ENCODE assay signal across 9 mouse cellular contexts in genomic region chr17:28648607-28649370, GRCm38 (mm10). TPM values are rescaled to one million over a fixed set of nuclear protein-coding genes. Genes with fewer than 3 reads are reported as not detected.
A peak's percentile ranks its signal among the peaks of the same experiment; 100 is the strongest.
DNase-seq lines count a peak whose midpoint lies in the region; ATAC-seq and TF ChIP-seq lines count a peak whose summit lies in the region.
"Had no signal": no experiment of that assay in that cellular context is flagged by ENCODE, and none has a peak within 500 bp of the region (broad histone marks: within the 10 kb centered on the region; RNA-seq: fewer than 3 reads in every experiment).

No protein-coding gene starts in this region.

- dilution Hi-C loops in CH12.LX (cut with MboI; ENCODE audit: extremely low pct_ligation_motif_present, extremely low pct_unique_long_range_greater_than_20kb, low sequenced_read_pairs): no loop called here

- DNase-seq in hindbrain, embryonic 10.5 days (ENCODE audit: low spot score): peak; percentile 21
- peak; percentile 34 for DNase-seq in CH12.LX (ENCODE audit: extremely low read depth)
- peak; percentile 48 to 61 for DNase-seq in adrenal gland, postnatal 36 days
- peak; percentile 60 to 76 for DNase-seq in frontal cortex, postnatal 36 days (ENCODE audit: low spot score in 2 of 2)
- DNase-seq in left cerebral cortex, postnatal 36 days (ENCODE audit: low spot score in 2 of 2): peak; percentile 52 to 61
- peak; percentile 53 to 67 for DNase-seq in right cerebral cortex, postnatal 10 days (ENCODE audit: low spot score in 2 of 2)

- TF ChIP-seq RAD21 in CH12.LX (IDR thresholded peaks at IDR 0.05; ENCODE audit: low read depth, low read length): peak; percentile 83

- TF ChIP-seq CTCF in CH12.LX (conservative IDR thresholded peaks at IDR 0.05 in 1 of 2, IDR thresholded peaks at IDR 0.05 in 1 of 2; ENCODE audit: low read depth in 2 of 2, low read length in 2 of 2): peak; percentile 46 to 87; a peak in 3 of 4 replicates

- no peak for ATAC-seq in hindbrain, embryonic 12.5 days (ENCODE audit: low FRiP score)
- no peak for ATAC-seq in heart, embryonic 11.5 days (replicated peaks; ENCODE audit: insufficient number of reproducible peaks, low FRiP score, low TSS enrichment)

- no peak overlapping the region for H3K4me3 ChIP-seq in hindbrain, embryonic 10.5 days
- no peak overlapping the region for H3K4me3 ChIP-seq in hindbrain, embryonic 12.5 days
- H3K4me3 ChIP-seq in CH12.LX (replicated peaks in 1 of 3; ENCODE audit: low read depth in 2 of 3, low read length in 2 of 3, poor library complexity in 1 of 3): no peak overlapping the region
- H3K4me3 ChIP-seq in heart, embryonic 11.5 days (ENCODE audit: low read depth, low read length): no peak overlapping the region

- H3K4me1 ChIP-seq in hindbrain, embryonic 10.5 days (replicated peaks): no peaks in the 10 kb centered on the region
- no peaks in the 10 kb centered on the region for H3K4me1 ChIP-seq in hindbrain, embryonic 12.5 days
- H3K4me1 ChIP-seq in CH12.LX (ENCODE audit: control insufficient read depth in 1 of 2, insufficient read depth in 2 of 2): peaks cover 0 to 5% of the 10 kb centered on the region in 2 experiments; a peak in 3 of 4 replicates
- no peaks in the 10 kb centered on the region for H3K4me1 ChIP-seq in heart, embryonic 11.5 days (ENCODE audit: control insufficient read depth, insufficient read depth, low read length)

- no peak for TF ChIP-seq EP300 in CH12.LX (IDR thresholded peaks at IDR 0.05; ENCODE audit: low read length)

- 56% methylated on average over 6 of the region's 6 CpGs for WGBS in hindbrain, embryonic 10.5 days
- WGBS in hindbrain, embryonic 12.5 days: 51% methylated on average over 6 of the region's 6 CpGs
- WGBS in heart, embryonic 11.5 days (ENCODE audit: insufficient replicate concordance): 47% methylated on average over 6 of the region's 6 CpGs

- no peaks in the 10 kb centered on the region for H3K9me3 ChIP-seq in hindbrain, embryonic 10.5 days
- no peaks in the 10 kb centered on the region for H3K9me3 ChIP-seq in hindbrain, embryonic 12.5 days (replicated peaks)
- no peaks in the 10 kb centered on the region for H3K9me3 ChIP-seq in CH12.LX (replicated peaks; ENCODE audit: low read length)
- no peaks in the 10 kb centered on the region for H3K9me3 ChIP-seq in heart, embryonic 11.5 days (replicated peaks; ENCODE audit: control insufficient read depth, low read length)

- H3K79me2 ChIP-seq in CH12.LX (replicated peaks; ENCODE audit: control insufficient read depth, extremely low read depth, insufficient read depth, poor library complexity, severe bottlenecking): no peaks in the 10 kb centered on the region

- no peak overlapping the region for H3K4me2 ChIP-seq in hindbrain, embryonic 12.5 days (replicated peaks)
- H3K4me2 ChIP-seq in CH12.LX (ENCODE audit: insufficient read depth, low read depth, poor library complexity, severe bottlenecking): no peak overlapping the region
- no peak overlapping the region for H3K4me2 ChIP-seq in heart, embryonic 11.5 days

- no peaks in the 10 kb centered on the region for H3K27me3 ChIP-seq in hindbrain, embryonic 10.5 days (ENCODE audit: insufficient read depth, poor library complexity, severe bottlenecking)
- no peaks in the 10 kb centered on the region for H3K27me3 ChIP-seq in hindbrain, embryonic 12.5 days
- peaks cover 3% of the 10 kb centered on the region for H3K27me3 ChIP-seq in CH12.LX (replicated peaks)
- H3K27me3 ChIP-seq in heart, embryonic 11.5 days (ENCODE audit: control insufficient read depth, insufficient read depth, low read length): no peaks in the 10 kb centered on the region

- intact Hi-C loops in left cerebral cortex, postnatal 36 days (cut with DNase I): loop anchor here (2.0 kb wide), 1 partner anchor 56 kb away; no protein-coding TSS in a partner anchor

- TF ChIP-seq POLR2A in CH12.LX (IDR thresholded peaks at IDR 0.05; ENCODE audit: low read depth, low read length): no peak

- no peak overlapping the region for H3K9ac ChIP-seq in hindbrain, embryonic 12.5 days
- H3K9ac ChIP-seq in CH12.LX (ENCODE audit: insufficient read depth, low read depth): no peak overlapping the region
- no peak overlapping the region for H3K9ac ChIP-seq in heart, embryonic 11.5 days (ENCODE audit: low read depth, low read length)

- H3K27ac ChIP-seq in hindbrain, embryonic 10.5 days: no peak overlapping the region
- no peak overlapping the region for H3K27ac ChIP-seq in hindbrain, embryonic 12.5 days
- H3K27ac ChIP-seq in CH12.LX (ENCODE audit: insufficient read depth, low read depth): no peak overlapping the region
- no peak overlapping the region for H3K27ac ChIP-seq in heart, embryonic 11.5 days (ENCODE audit: low read depth, low read length)
- H3K27ac ChIP-seq: macrophage had no signal

- no peaks in the 10 kb centered on the region for H3K36me3 ChIP-seq in hindbrain, embryonic 10.5 days
- H3K36me3 ChIP-seq in hindbrain, embryonic 12.5 days: no peaks in the 10 kb centered on the region
- no peaks in the 10 kb centered on the region for H3K36me3 ChIP-seq in CH12.LX (replicated peaks in 1 of 2; ENCODE audit: control insufficient read depth in 1 of 2, insufficient read depth in 1 of 2, low read length in 1 of 2)
- H3K36me3 ChIP-seq in heart, embryonic 11.5 days (ENCODE audit: control insufficient read depth, insufficient read depth, low read length): no peaks in the 10 kb centered on the region

- in situ Hi-C loops in CH12.LX (cut with MboI; ENCODE audit: low pct_ligation_motif_present, low pct_unique_long_range_greater_than_20kb, low sequenced_read_pairs): no loop called here

TF ChIP-seq in CH12.LX, 34 proteins besides CTCF, POLR2A, EP300 and RAD21:
- TF ChIP-seq MAZ (IDR thresholded peaks at IDR 0.05; ENCODE audit: low read depth, low read length) (no peak), NELFE (IDR thresholded peaks at IDR 0.05; ENCODE audit: low read depth, low read length) (no peak), TCF12 (IDR thresholded peaks at IDR 0.05; ENCODE audit: low read depth, low read length) (no peak), SIN3A (IDR thresholded peaks at IDR 0.05; ENCODE audit: low read length) (no peak), SMC3 (IDR thresholded peaks at IDR 0.05; ENCODE audit: low read depth, low read length) (peak; percentile 70)

RNA-seq across cellular contexts. Expression of gene Srpk1, which starts 26.3 kb away (rescaled TPM):
- 98.7 and 107 TPM in 2 replicates for polyA plus RNA-seq in hindbrain, embryonic 10.5 days (2016; fragmentation: Nextera tagmentation; extraction: Ambion mirVana)
- polyA plus RNA-seq in hindbrain, embryonic 12.5 days (2016; fragmentation: Nextera tagmentation; extraction: Ambion mirVana): 100 and 105 TPM in 2 replicates
- 65.9 and 83.3 TPM in 2 replicates for total RNA-seq in CH12.LX (2012; rRNA removed)
- 60.8 and 70.0 TPM in 2 replicates for total RNA-seq in CH12.LX (2014; rRNA removed)
- polyA plus RNA-seq in CH12.LX (2012; ENCODE audit: insufficient read length, low read depth): 129 and 163 TPM in 2 replicates
- total RNA-seq in adrenal gland, postnatal 36 days (2021): 10 to 100 TPM; 57.6 to 69.1 TPM
- 100 to 1,000 TPM in 1 of 2 experiments, 10 to 100 TPM in 1; 90.2 to 106 TPM for total RNA-seq in left cerebral cortex, postnatal 36 days (2021)
- polyA plus RNA-seq in heart, embryonic 11.5 days (2014; fragmentation: Nextera tagmentation; extraction: Ambion mirVana): 58.1 and 79.5 TPM in 2 replicates

RNA-seq across cellular contexts. Expression of gene Slc26a8, which starts 41.2 kb away (rescaled TPM):
- polyA plus RNA-seq in hindbrain, embryonic 10.5 days (2016; fragmentation: Nextera tagmentation; extraction: Ambion mirVana): 0.41 and 0.51 TPM in 2 replicates
- polyA plus RNA-seq in hindbrain, embryonic 12.5 days (2016; fragmentation: Nextera tagmentation; extraction: Ambion mirVana): 0.44 and 0.63 TPM in 2 replicates
- total RNA-seq in CH12.LX (2012; rRNA removed): not detected in 2 replicates
- not detected in 2 replicates for total RNA-seq in CH12.LX (2014; rRNA removed)
- 0.11 and 0.44 TPM in 2 replicates for polyA plus RNA-seq in CH12.LX (2012; ENCODE audit: insufficient read length, low read depth)
- 1 to 10 TPM; 1.2 to 2.2 TPM for total RNA-seq in adrenal gland, postnatal 36 days (2021)
- 10 to 100 TPM in 1 of 2 experiments, 1 to 10 TPM in 1; 6.9 to 10.8 TPM for total RNA-seq in left cerebral cortex, postnatal 36 days (2021)
- 0.14 and 0.84 TPM in 2 replicates for polyA plus RNA-seq in heart, embryonic 11.5 days (2014; fragmentation: Nextera tagmentation; extraction: Ambion mirVana)
- polyA plus RNA-seq: macrophage had no signal

RNA-seq across cellular contexts. Expression of gene Mapk14, which starts 42.3 kb away (rescaled TPM):
- polyA plus RNA-seq in hindbrain, embryonic 10.5 days (2016; fragmentation: Nextera tagmentation; extraction: Ambion mirVana): 39.2 and 43.9 TPM in 2 replicates
- 40.1 and 45.9 TPM in 2 replicates for polyA plus RNA-seq in hindbrain, embryonic 12.5 days (2016; fragmentation: Nextera tagmentation; extraction: Ambion mirVana)
- total RNA-seq in CH12.LX (2012; rRNA removed) (27.1 and 27.6 TPM in 2 replicates), CH12.LX (2014; rRNA removed) (21.0 and 22.6 TPM in 2 replicates)
- polyA plus RNA-seq in CH12.LX (2012; ENCODE audit: insufficient read length, low read depth): 59.8 and 69.5 TPM in 2 replicates
- 10 to 100 TPM; 66.1 to 84.1 TPM for total RNA-seq in adrenal gland, postnatal 36 days (2021)
- total RNA-seq in left cerebral cortex, postnatal 36 days (2021): 10 to 100 TPM; 86.6 to 86.8 TPM
- 37.1 and 37.4 TPM in 2 replicates for polyA plus RNA-seq in heart, embryonic 11.5 days (2014; fragmentation: Nextera tagmentation; extraction: Ambion mirVana)
